Mouse (Mus musculus): ENCODE data around the gene Pak2. TPM values are rescaled to one million over a fixed set of nuclear protein-coding genes. Genes with fewer than 3 reads are reported as not detected.

Pak2 gene
- polyA plus RNA-seq, 1 experiment, result 22.5 TPM

- H3K4me1 ChIP-seq (ENCODE audit: control insufficient read depth, insufficient read depth, low read length), result no peaks in the 10 kb centered on the region
- H3K4me3 ChIP-seq (replicated peaks; ENCODE audit: insufficient read depth, low read depth, low read length), result no peak overlapping the region
- no peak overlapping the region for H3K27ac ChIP-seq (ENCODE audit: insufficient read depth, low read length)
- WGBS, result 74% methylated on average over 5 of the region's 5 CpGs
- TF ChIP-seq POLR2A (IDR thresholded peaks at IDR 0.05; ENCODE audit: borderline replicate concordance, insufficient read depth, low read length) (no peak), CTCF (IDR thresholded peaks at IDR 0.05; ENCODE audit: borderline replicate concordance, insufficient read depth, low read depth, low read length) (no peak)
- H3K27me3 ChIP-seq (ENCODE audit: control insufficient read depth, insufficient read depth, low read length), result no peaks in the 10 kb centered on the region
- DNase-seq, result no peak
Observed at GRCm38 (mm10) chr16:31980946-31981345, 98.2 kb downstream of the Pak2 start.

GRCm38 (mm10) chr16:31979501-31979900 lies 99.6 kb downstream of the Pak2 start:
- DNase-seq, result no peak
- 95% methylated on average over 3 of the region's 3 CpGs for WGBS
- H3K4me3 ChIP-seq (replicated peaks; ENCODE audit: insufficient read depth, low read depth, low read length), result no peak overlapping the region
- no peaks in the 10 kb centered on the region for H3K27me3 ChIP-seq (ENCODE audit: control insufficient read depth, insufficient read depth, low read length)
- H3K27ac ChIP-seq (ENCODE audit: insufficient read depth, low read length), result no peak overlapping the region
- H3K4me1 ChIP-seq (ENCODE audit: control insufficient read depth, insufficient read depth, low read length), result no peaks in the 10 kb centered on the region
- TF ChIP-seq CTCF (IDR thresholded peaks at IDR 0.05; ENCODE audit: borderline replicate concordance, insufficient read depth, low read depth, low read length), result no peak
- TF ChIP-seq POLR2A (IDR thresholded peaks at IDR 0.05; ENCODE audit: borderline replicate concordance, insufficient read depth, low read length), result no peak

GRCm38 (mm10) chr16:31975258-31975657 lies 103.9 kb downstream of the Pak2 start:
- DNase-seq, result no peak
- H3K27me3 ChIP-seq (ENCODE audit: control insufficient read depth, insufficient read depth, low read length), result no peaks in the 10 kb centered on the region
- no peaks in the 10 kb centered on the region for H3K4me1 ChIP-seq (ENCODE audit: control insufficient read depth, insufficient read depth, low read length)
- no peak overlapping the region for H3K4me3 ChIP-seq (replicated peaks; ENCODE audit: insufficient read depth, low read depth, low read length)
- H3K27ac ChIP-seq (ENCODE audit: insufficient read depth, low read length), result no peak overlapping the region
- WGBS, result 89% methylated on average over 4 of the region's 4 CpGs
- TF ChIP-seq POLR2A (IDR thresholded peaks at IDR 0.05; ENCODE audit: borderline replicate concordance, insufficient read depth, low read length) (no peak), CTCF (IDR thresholded peaks at IDR 0.05; ENCODE audit: borderline replicate concordance, insufficient read depth, low read depth, low read length) (no peak)

Other genes with a start within 250 kb of the Pak2 start
- 0.75 and 1.1 TPM in 2 replicates for gene Meltf, start 200.5 kb downstream of the Pak2 start, polyA plus RNA-seq (2012; rRNA removed)
- gene Pigz, start 145.5 kb downstream of the Pak2 start, polyA plus RNA-seq (2012; rRNA removed), result 33.1 and 34.2 TPM in 2 replicates
- 66.2 and 70.7 TPM in 2 replicates for gene 0610012G03Rik, start 130.8 kb downstream of the Pak2 start, polyA plus RNA-seq (2012; rRNA removed)
- 74.0 and 86.5 TPM in 2 replicates for gene Ncbp2, start 130.8 kb downstream of the Pak2 start, polyA plus RNA-seq (2012; rRNA removed)
- gene Senp5, start 76.1 kb downstream of the Pak2 start, polyA plus RNA-seq (2012; rRNA removed), result 23.5 and 25.0 TPM in 2 replicates
- gene Pigx, start 20.4 kb upstream of the Pak2 start, polyA plus RNA-seq (2012; rRNA removed), result 27.6 and 30.3 TPM in 2 replicates
- gene Cep19, start 20.5 kb upstream of the Pak2 start, polyA plus RNA-seq (2012; rRNA removed), result 45.4 and 46.9 TPM in 2 replicates
- 4.1 and 4.8 TPM in 2 replicates for gene Nrros, start 86.3 kb upstream of the Pak2 start, polyA plus RNA-seq (2012; rRNA removed)
- not detected in 2 replicates for gene Bex6, start 100.5 kb upstream of the Pak2 start, polyA plus RNA-seq (2012; rRNA removed)
- gene Fbxo45, start 167.8 kb upstream of the Pak2 start, polyA plus RNA-seq (2012; rRNA removed), result 29.6 and 30.8 TPM in 2 replicates
- 10.8 and 11.1 TPM in 2 replicates for gene Wdr53, start 167.9 kb upstream of the Pak2 start, polyA plus RNA-seq (2012; rRNA removed)
- 0.11 and 0.23 TPM in 2 replicates for gene Smco1, start 192.1 kb upstream of the Pak2 start, polyA plus RNA-seq (2012; rRNA removed)
- gene Rnf168, start 198.1 kb upstream of the Pak2 start, polyA plus RNA-seq (2012; rRNA removed), result 18.0 and 18.3 TPM in 2 replicates

Measured in cerebellum, adult 2 months (tissue).